Mouse (Mus musculus) testis, adult 2 months (tissue): ENCODE results near the gene Amn. TPM values are rescaled to one million over a fixed set of nuclear protein-coding genes. Genes with fewer than 3 reads are reported as not detected.

Experiments used
- H3K27ac ChIP-seq: fragments of 200-500 bp; 2 replicates; pipeline ENCODE4 v1.5.1; 2012; ENCODE audit warnings: low read depth, low read length; ENCODE audit not compliant: control insufficient read depth, insufficient read depth
- H3K27me3 ChIP-seq: fragments of 200-500 bp; 2 replicates; pipeline ENCODE4 v1.6.1; 2012; ENCODE audit warnings: mild to moderate bottlenecking, low read length, moderate library complexity; ENCODE audit not compliant: control insufficient read depth, insufficient read depth
- H3K36me3 ChIP-seq: fragments of 200-500 bp; 2 replicates; pipeline ENCODE4 v1.6.1; 2012; ENCODE audit warnings: mild to moderate bottlenecking, low read length; ENCODE audit not compliant: control insufficient read depth, insufficient read depth
- H3K4me1 ChIP-seq: fragments of 200-500 bp; 2 replicates; pipeline ENCODE4 v1.6.1; 2012; ENCODE audit warnings: low read length; ENCODE audit not compliant: control insufficient read depth, insufficient read depth
- H3K4me3 ChIP-seq: fragments of 200-500 bp; 2 replicates; pipeline ENCODE4 v1.5.1; 2012; ENCODE audit warnings: low read depth, mild to moderate bottlenecking, low read length, moderate library complexity, mixed read lengths; ENCODE audit not compliant: control insufficient read depth
- CTCF ChIP-seq: fragments of 200-500 bp; IDR thresholded peaks from 2 replicates; pipeline ENCODE4 v1.5.1; 2012; ENCODE audit warnings: low read depth, mild to moderate bottlenecking, inconsistent platforms, low read length, moderate library complexity; ENCODE audit not compliant: control insufficient read depth, insufficient read depth, insufficient replicate concordance
- POLR2A ChIP-seq: fragments of 200-500 bp; IDR thresholded peaks from 2 replicates; pipeline ENCODE4 v1.6.1; 2012; ENCODE audit warnings: low read depth, mild to moderate bottlenecking, inconsistent platforms, low read length, moderate library complexity; ENCODE audit not compliant: control insufficient read depth
- polyA plus RNA-seq: library from polyadenylated mRNA; depleted of rRNA; stranded (reverse); fragments of >200 nt; gene quantifications from 2 replicates; pipeline ENCODE4 v1.2.3, GENCODE M21; 2012

Amn gene
- polyA plus RNA-seq, 1 experiment = 14.4 TPM

- no peak for TF ChIP-seq CTCF
- TF ChIP-seq POLR2A = no peak
- Histone ChIP-seq H3K36me3 (no peaks in the 10 kb centered on the region; the same call in 1 of the 2 replicates), H3K27ac (no peak overlapping the region), H3K4me1 (no peaks in the 10 kb centered on the region), H3K4me3 (no peak overlapping the region), H3K27me3 (no peaks in the 10 kb centered on the region)
Observed at GRCm38 (mm10) chr12:111309931-111310330, 39.0 kb downstream of the Amn start.

- Histone ChIP-seq H3K27me3 (no peaks in the 10 kb centered on the region), H3K4me3 (no peak overlapping the region), H3K27ac (no peak overlapping the region), H3K36me3 (no peaks in the 10 kb centered on the region; the same call in 1 of the 2 replicates), H3K4me1 (no peaks in the 10 kb centered on the region)
- TF ChIP-seq CTCF (no peak), POLR2A (no peak)
Observed at GRCm38 (mm10) chr12:111311775-111312174, 40.9 kb downstream of the Amn start.

- H3K36me3 ChIP-seq = no peaks in the 10 kb centered on the region; the same call in 1 of the 2 replicates
- no peaks in the 10 kb centered on the region for H3K4me1 ChIP-seq
- no peak overlapping the region for H3K4me3 ChIP-seq
- H3K27me3 ChIP-seq = no peaks in the 10 kb centered on the region
- H3K27ac ChIP-seq = no peak overlapping the region
- TF ChIP-seq CTCF = no peak
- TF ChIP-seq POLR2A = no peak
Observed at GRCm38 (mm10) chr12:111314273-111314672, 43.4 kb downstream of the Amn start.

- H3K36me3 ChIP-seq = no peaks in the 10 kb centered on the region
- TF ChIP-seq POLR2A (no peak), CTCF (no peak)
- H3K4me3 ChIP-seq = no peak overlapping the region
- no peaks in the 10 kb centered on the region for H3K4me1 ChIP-seq
- H3K27me3 ChIP-seq = no peaks in the 10 kb centered on the region
- no peak overlapping the region for H3K27ac ChIP-seq
Observed at GRCm38 (mm10) chr12:111317694-111318093, 46.8 kb downstream of the Amn start.

GRCm38 (mm10) chr12:111320549-111320948, 49.7 kb downstream of the Amn start:
- H3K27ac ChIP-seq = no peak overlapping the region
- H3K27me3 ChIP-seq = no peaks in the 10 kb centered on the region
- H3K4me1 ChIP-seq = no peaks in the 10 kb centered on the region
- no peak overlapping the region for H3K4me3 ChIP-seq
- no peak for TF ChIP-seq CTCF
- no peak for TF ChIP-seq POLR2A
- no peaks in the 10 kb centered on the region for H3K36me3 ChIP-seq

GRCm38 (mm10) chr12:111321832-111322231, 50.9 kb downstream of the Amn start:
- Histone ChIP-seq H3K4me1 (no peaks in the 10 kb centered on the region), H3K4me3 (no peak overlapping the region), H3K36me3 (no peaks in the 10 kb centered on the region), H3K27ac (no peak overlapping the region), H3K27me3 (no peaks in the 10 kb centered on the region)
- no peak for TF ChIP-seq CTCF
- no peak for TF ChIP-seq POLR2A

GRCm38 (mm10) chr12:111323423-111323822, 52.5 kb downstream of the Amn start:
- Histone ChIP-seq H3K4me3 (no peak overlapping the region), H3K36me3 (no peaks in the 10 kb centered on the region), H3K27me3 (no peaks in the 10 kb centered on the region), H3K4me1 (no peaks in the 10 kb centered on the region), H3K27ac (no peak overlapping the region)
- TF ChIP-seq POLR2A (no peak), CTCF (no peak)

GRCm38 (mm10) chr12:111324536-111324935, 53.6 kb downstream of the Amn start:
- no peaks in the 10 kb centered on the region for H3K4me1 ChIP-seq
- H3K36me3 ChIP-seq = no peaks in the 10 kb centered on the region
- no peak overlapping the region for H3K4me3 ChIP-seq
- H3K27ac ChIP-seq = no peak overlapping the region
- TF ChIP-seq CTCF = no peak
- TF ChIP-seq POLR2A = no peak
- H3K27me3 ChIP-seq = no peaks in the 10 kb centered on the region
